Mouse (Mus musculus) ES-Bruce4 (cell line): ENCODE results near the gene Slc25a38. TPM values are rescaled to one million over a fixed set of nuclear protein-coding genes. Genes with fewer than 3 reads are reported as not detected.

Experiments
- H3K27ac ChIP-seq: 2 replicates; pipeline ENCODE4 v1.5.1; 2012; ENCODE audit warnings: low read length, inconsistent platforms; ENCODE audit not compliant: insufficient read depth
- H3K27me3 ChIP-seq: 2 replicates; pipeline ENCODE4 v1.6.1; 2012; ENCODE audit warnings: mild to moderate bottlenecking, low read length, inconsistent platforms; ENCODE audit not compliant: control insufficient read depth, poor library complexity, insufficient read depth, severe bottlenecking
- H3K36me3 ChIP-seq: 2 replicates; pipeline ENCODE4 v1.6.1; 2012; ENCODE audit warnings: inconsistent platforms, mild to moderate bottlenecking, low read length, moderate library complexity; ENCODE audit not compliant: control insufficient read depth, poor library complexity, insufficient read depth, severe bottlenecking
- H3K4me1 ChIP-seq: one replicate; pipeline ENCODE4 v1.8.1; 2011; ENCODE audit warnings: low read length; ENCODE audit not compliant: control insufficient read depth, insufficient read depth
- H3K4me3 ChIP-seq: 2 replicates; pipeline ENCODE4 v1.5.1; 2011; ENCODE audit warnings: low read depth, mild to moderate bottlenecking, low read length
- H3K9ac ChIP-seq: 2 replicates; pipeline ENCODE4 v1.6.1; 2012; ENCODE audit warnings: low read depth, mild to moderate bottlenecking, inconsistent platforms; ENCODE audit not compliant: poor library complexity, severe bottlenecking
- H3K9me3 ChIP-seq: replicated peaks from 2 replicates; pipeline ENCODE4 v1.6.1; 2012; ENCODE audit warnings: mild to moderate bottlenecking, low read length, inconsistent platforms; ENCODE audit not compliant: control insufficient read depth, poor library complexity, insufficient read depth, severe bottlenecking
- CTCF ChIP-seq: IDR thresholded peaks from one replicate; pipeline ENCODE4 v1.8.1; 2011; ENCODE audit warnings: low read depth, low read length
- EP300 ChIP-seq: IDR thresholded peaks from 2 replicates; pipeline ENCODE4 v1.6.1; 2011; ENCODE audit warnings: low read depth, low read length; ENCODE audit not compliant: insufficient read depth
- POLR2A ChIP-seq: IDR thresholded peaks from one replicate; pipeline ENCODE4 v1.8.1; 2011; ENCODE audit warnings: low read length; ENCODE audit not compliant: insufficient read depth
- polyA plus RNA-seq: library from polyadenylated mRNA; stranded (reverse); fragments of >200 nt; gene quantifications from 2 replicates; pipeline ENCODE4 v1.2.4, GENCODE M21; 2011; ENCODE audit warnings: low read depth; ENCODE audit not compliant: missing spikeins, insufficient read depth, insufficient read length

The Slc25a38 gene
- 15.3 and 15.7 TPM in 2 replicates for polyA plus RNA-seq

GRCm38 (mm10) chr9:120110211-120111018 lies at the start of gene Slc25a38:
Slc25a38 (plus strand) TSS chr9:120110374.
- Histone ChIP-seq H3K27ac (peak within 1 kb of the TSS; percentile 41), H3K4me3 (peak within 1 kb of the TSS; percentile 83), H3K36me3 (no peaks in the 10 kb centered on the region), H3K4me1 (peaks cover 2% of the 10 kb centered on the region), H3K9ac (peak within 1 kb of the TSS; percentile 40), H3K9me3 (no peaks in the 10 kb centered on the region), H3K27me3 (no peaks in the 10 kb centered on the region)
- TF ChIP-seq POLR2A (peak; percentile 36), EP300 (no peak), CTCF (peak; percentile 73)

DNA sequence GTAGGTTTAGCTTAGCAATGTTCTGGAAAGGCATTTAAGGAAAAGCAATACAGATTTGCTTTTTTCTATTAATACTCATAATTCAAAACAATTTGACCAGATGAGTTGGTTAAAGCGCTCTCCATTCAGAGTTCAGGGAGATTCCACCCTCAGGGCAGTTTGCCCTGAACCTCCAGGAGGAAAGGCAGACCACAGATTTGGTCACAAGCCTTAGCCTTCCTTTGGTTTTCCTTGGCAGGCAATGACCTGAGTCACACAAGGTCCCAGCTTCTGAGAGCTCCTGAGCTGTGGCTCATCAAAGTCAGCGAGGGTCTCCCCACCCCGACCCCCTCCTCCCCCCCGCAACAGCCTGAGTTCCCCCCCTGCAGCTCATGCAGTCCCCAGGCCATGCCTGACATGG lies 45.9 kb upstream of the Slc25a38 start:
- H3K9me3 ChIP-seq = no peaks in the 10 kb centered on the region
- no peak for TF ChIP-seq POLR2A
- TF ChIP-seq EP300 = no peak
- no peak for TF ChIP-seq CTCF
- no peak overlapping the region for H3K4me3 ChIP-seq
- H3K27ac ChIP-seq = no peak overlapping the region
- no peaks in the 10 kb centered on the region for H3K4me1 ChIP-seq
- H3K27me3 ChIP-seq = no peaks in the 10 kb centered on the region
- H3K36me3 ChIP-seq = no peaks in the 10 kb centered on the region
- H3K9ac ChIP-seq = no peak overlapping the region

DNA sequence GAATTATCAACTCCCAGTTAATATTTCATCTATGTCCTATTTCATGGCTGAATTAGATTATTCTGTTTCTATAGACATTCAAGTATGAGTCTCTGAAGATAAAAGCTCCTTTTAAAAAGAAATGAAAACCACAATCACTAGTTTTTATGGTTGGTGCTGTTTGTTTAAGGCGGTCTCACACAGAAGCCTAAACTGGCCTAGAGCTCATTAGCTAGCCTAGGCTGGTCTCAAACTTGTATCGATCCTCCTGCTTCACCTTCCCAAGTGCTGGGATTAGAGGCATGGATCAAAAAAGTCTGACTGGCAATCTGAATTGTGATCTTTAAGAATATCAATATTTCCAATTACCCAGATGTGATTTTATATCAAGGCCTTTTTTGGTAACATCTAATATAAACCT lies 42.6 kb upstream of the Slc25a38 start:
- TF ChIP-seq CTCF = no peak
- no peak for TF ChIP-seq EP300
- TF ChIP-seq POLR2A = no peak
- no peaks in the 10 kb centered on the region for H3K27me3 ChIP-seq
- no peaks in the 10 kb centered on the region for H3K36me3 ChIP-seq

GRCm38 (mm10) chr9:120068047-120068446 lies 42.1 kb upstream of the Slc25a38 start:
- H3K36me3 ChIP-seq = no peaks in the 10 kb centered on the region
- H3K4me1 ChIP-seq = no peaks in the 10 kb centered on the region
- no peak overlapping the region for H3K4me3 ChIP-seq
- no peak overlapping the region for H3K9ac ChIP-seq
- H3K27ac ChIP-seq = no peak overlapping the region
- no peaks in the 10 kb centered on the region for H3K27me3 ChIP-seq
- TF ChIP-seq POLR2A (no peak), EP300 (no peak), CTCF (no peak)
- H3K9me3 ChIP-seq = no peaks in the 10 kb centered on the region

More for the DNA sequence above, 42.6 kb upstream of the Slc25a38 start:
- no peak overlapping the region for H3K27ac ChIP-seq
- no peak overlapping the region for H3K4me3 ChIP-seq
- H3K9me3 ChIP-seq = no peaks in the 10 kb centered on the region
- H3K4me1 ChIP-seq = no peaks in the 10 kb centered on the region
- no peak overlapping the region for H3K9ac ChIP-seq

GRCm38 (mm10) chr9:120069779-120070178 lies 40.4 kb upstream of the Slc25a38 start, which contains the start of gene Cx3cr1:
Cx3cr1 (minus strand) TSS chr9:120069879.
- Histone ChIP-seq H3K9ac (no peak within 1 kb of the TSS), H3K27me3 (no peaks in the 10 kb centered on the region), H3K27ac (no peak within 1 kb of the TSS), H3K4me1 (no peaks in the 10 kb centered on the region), H3K4me3 (no peak within 1 kb of the TSS), H3K9me3 (no peaks in the 10 kb centered on the region), H3K36me3 (no peaks in the 10 kb centered on the region)
- TF ChIP-seq CTCF = no peak
- TF ChIP-seq POLR2A = no peak
- TF ChIP-seq EP300 = no peak

DNA sequence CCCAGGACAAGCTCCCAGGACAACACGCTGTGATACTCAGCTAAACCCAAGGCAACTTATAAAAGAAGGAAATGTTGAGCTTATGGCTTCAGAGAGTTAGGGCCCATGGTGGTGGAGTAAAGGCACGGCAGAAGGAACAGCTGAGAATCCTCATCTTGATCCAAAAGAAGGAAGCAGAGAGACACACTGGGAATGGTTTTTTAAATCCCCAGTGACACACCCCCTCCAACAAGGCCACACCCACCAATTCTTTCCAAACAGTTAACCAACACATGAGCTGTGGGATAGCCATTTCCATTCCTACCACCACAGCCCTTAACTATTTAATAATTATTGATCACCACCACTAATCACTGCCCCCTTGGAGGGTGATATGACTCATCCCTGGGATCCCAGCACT lies 38.9 kb upstream of the Slc25a38 start:
- no peak overlapping the region for H3K27ac ChIP-seq
- no peaks in the 10 kb centered on the region for H3K36me3 ChIP-seq
- H3K9ac ChIP-seq = no peak overlapping the region
- H3K27me3 ChIP-seq = no peaks in the 10 kb centered on the region
- no peaks in the 10 kb centered on the region for H3K9me3 ChIP-seq
- TF ChIP-seq CTCF (no peak), POLR2A (no peak), EP300 (no peak)
- H3K4me1 ChIP-seq = no peaks in the 10 kb centered on the region
- no peak overlapping the region for H3K4me3 ChIP-seq
